Mouse (Mus musculus) MN1 (cell line): ENCODE measurements around the gene Dmkn.
A peak's percentile ranks its signal among the peaks of the same experiment; 100 is the strongest.

Experiments used
- DNase-seq: peaks from one replicate; pipeline ENCODE4 v3.0.0-alpha.2; 2016; ENCODE audit warnings: low spot score

The Dmkn gene

DNA sequence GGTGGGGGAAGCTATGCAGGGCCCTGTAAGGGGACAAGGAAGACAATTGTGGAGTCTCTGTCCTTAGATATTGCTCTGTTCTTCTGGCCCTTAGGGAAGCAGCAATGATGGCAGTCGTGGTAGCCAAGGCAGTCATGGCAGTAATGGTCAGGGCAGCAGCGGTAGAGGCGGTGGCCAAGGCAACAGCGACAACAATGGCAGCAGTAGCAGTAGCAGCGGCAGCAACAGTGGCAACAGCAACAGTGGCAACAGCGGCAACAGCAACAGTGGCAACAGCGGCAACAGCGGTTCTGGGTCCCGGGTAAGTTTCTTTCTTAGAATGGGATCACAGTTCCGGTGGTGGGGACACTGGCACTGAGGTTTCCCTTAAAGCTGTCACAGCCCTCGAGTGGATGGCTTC is 1.6 kb downstream of the Dmkn start:
- DNase-seq = no peak

DNA sequence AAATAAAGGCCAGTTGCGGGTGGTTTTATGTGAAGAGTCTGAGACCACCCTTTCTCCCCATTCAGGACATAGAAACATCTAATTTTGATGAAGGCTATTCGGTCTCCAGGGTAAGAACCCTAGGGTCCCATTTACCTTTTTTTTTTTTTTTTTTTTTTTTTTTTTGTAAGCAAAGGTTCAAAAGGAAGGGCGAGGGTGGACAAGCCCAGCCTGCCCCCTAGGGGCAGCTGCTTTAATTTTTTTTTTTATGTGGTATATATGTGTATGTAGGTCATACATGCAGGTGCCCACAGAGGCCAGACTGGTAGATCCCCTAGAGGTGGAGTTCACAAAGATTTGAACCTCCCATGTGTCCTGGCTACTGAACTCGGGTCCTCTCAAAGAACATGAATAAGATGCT is 2.9 kb downstream of the Dmkn start:
- DNase-seq = no peak

DNA sequence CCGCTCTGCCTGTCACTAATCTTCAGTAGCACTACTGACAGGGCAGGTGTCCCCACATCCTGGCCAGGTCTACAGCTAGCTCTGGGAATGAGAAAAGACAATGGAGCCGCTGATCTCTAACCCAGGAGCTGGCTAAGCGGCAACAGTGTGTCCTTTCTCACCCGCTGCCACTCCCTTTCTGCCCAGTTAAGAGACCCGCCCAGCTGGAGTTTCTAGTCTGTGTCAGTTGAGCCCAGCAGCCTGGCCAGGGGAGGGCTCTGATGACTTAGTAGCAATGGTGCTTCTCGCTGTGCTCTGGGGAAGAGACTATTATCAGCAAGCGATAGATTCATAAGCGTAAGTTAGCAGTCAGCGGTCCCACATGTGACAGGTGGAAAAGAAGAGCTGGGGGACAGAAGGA is 5.7 kb downstream of the Dmkn start:
- peak; percentile 55 for DNase-seq

- DNase-seq = no peak
These were observed 12.5 kb downstream of the Dmkn start for GRCm38 (mm10) chr7:30776104-30776503.

- DNase-seq = no peak
These were observed 13.6 kb downstream of the Dmkn start for GRCm38 (mm10) chr7:30777081-30777579.

- no peak for DNase-seq
These were observed 14.4 kb downstream of the Dmkn start for GRCm38 (mm10) chr7:30777911-30778310.

DNA sequence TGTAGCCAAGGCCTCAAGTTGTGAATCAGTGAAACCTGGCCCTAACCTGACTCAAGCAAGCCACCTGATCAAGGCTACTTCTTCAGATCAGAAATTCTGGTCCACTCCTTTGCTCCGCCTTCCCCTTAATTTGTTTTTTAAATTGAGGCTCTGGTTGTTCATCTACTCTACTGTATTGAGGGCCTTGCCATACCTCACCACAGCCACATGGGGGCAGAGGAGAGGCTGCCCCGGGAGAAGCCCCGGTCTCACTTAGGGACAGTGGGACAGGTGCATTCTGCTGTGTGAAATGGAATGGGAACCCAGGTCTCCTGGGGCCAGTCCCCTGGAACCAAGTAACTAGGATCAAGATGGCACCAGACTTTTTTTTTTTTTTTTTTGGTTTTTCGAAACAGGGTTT is 18.2 kb downstream of the Dmkn start:
- DNase-seq = no peak

DNA sequence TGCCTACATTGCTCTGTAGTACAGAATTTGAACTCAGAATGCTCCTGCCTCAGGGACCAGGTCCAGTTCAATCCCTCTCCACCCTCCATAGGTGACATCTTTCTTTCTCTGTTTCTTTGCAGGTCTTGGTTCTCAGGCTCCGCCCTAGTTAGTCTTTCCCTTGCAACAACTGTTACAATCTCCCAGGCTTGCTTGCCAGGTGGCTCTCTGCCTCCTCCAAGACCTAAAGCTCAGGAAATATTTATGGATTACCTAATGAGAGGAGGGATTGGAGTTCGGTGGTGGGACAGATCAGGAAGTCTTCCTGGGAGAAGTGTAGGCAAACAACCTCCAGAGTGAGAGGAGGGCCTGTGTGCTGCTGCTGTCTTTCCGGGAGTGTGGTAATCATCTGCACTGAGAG is 19.1 kb downstream of the Dmkn start:
- no peak for DNase-seq

GRCm38 (mm10) chr7:30785154-30785553 is 21.6 kb downstream of the Dmkn start:
- no peak for DNase-seq

GRCm38 (mm10) chr7:30785721-30786546 is 22.4 kb downstream of the Dmkn start:
- peak; percentile 32 for DNase-seq

DNA sequence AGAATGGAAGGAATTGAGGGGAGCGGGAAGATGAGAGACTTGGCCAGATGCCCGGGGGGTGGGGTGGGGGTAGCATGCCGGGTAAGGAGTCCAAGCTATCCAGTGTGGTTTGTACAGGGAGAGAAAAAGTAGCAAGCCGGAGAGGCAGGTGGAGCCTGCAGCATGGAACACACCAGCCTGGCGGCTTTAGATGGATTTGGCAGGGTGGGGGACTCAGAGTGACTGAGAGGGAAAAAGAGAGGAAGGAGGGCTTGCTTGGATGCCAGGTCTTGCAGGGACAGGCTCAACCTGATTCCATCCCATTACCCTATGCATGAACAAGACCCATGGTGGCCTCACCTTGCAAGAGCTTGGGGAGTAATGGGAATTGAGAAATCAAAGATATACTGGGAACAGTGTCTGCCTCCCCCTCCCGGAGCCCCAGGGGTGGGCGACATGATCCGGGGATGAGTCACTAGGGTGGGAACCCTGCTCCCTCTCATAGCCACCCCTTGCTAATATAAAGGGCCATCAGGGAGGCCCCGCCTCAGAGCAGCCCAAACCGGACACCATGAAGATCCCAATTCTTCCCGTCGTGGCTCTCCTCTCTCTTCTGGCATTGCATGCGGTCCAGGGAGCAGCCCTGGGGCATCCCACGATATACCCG is 23.9 kb downstream of the Dmkn start, which contains the start of gene Krtdap:
TSS of gene Krtdap (plus strand) at position 520 of the 646 bp plus-strand sequence.
- DNase-seq = no peak

- no peak for DNase-seq
These were observed 26.6 kb downstream of the Dmkn start for GRCm38 (mm10) chr7:30790141-30790540.

DNA sequence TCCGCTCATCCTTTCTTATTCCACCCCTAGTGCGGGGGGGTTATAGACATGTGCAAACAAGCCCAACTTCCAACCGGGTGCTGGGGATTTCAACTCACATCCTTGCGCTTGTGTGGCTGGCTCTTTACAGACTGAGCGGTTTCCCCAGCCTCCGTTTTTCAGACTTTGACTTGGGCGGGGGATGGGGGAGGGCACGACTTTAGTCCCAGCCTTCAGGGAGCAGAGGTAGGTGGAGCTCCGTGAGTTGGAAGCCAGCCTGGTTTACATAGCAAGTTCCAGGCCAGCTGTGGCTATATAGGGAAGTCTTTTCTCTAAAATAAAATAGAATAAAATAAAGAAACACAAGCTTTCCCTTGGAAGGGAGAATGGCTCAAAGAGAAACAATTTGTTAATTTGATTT is 28.4 kb downstream of the Dmkn start:
- no peak for DNase-seq

DNA sequence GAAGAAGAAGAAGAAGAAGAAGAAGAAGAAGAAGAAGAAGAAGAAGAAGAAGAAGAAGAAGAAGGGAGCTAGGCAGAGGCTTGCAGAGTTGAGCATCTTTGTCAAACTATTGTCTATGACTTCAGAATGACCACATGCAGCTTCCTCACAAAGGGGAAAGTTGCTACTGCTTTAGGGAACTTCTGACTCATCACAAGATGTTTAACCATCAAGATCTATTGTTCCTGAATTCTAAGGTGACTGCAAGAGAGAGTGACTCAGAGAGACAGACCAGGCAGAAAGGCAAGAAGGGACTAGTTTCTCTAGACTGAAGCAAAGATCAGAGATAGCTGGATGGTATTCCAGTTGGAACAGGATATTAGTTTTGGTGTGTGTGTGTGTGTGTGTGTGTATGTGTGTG is 31.4 kb downstream of the Dmkn start:
- peak; percentile 32 for DNase-seq

- peak; percentile 73 for DNase-seq
These were observed 33.2 kb downstream of the Dmkn start for GRCm38 (mm10) chr7:30796790-30797189.

- no peak for DNase-seq
These were observed 37.1 kb downstream of the Dmkn start for GRCm38 (mm10) chr7:30800653-30801052.

GRCm38 (mm10) chr7:30803256-30803655 is 39.7 kb downstream of the Dmkn start:
- no peak for DNase-seq

GRCm38 (mm10) chr7:30804026-30804715 is 40.6 kb downstream of the Dmkn start:
- no peak for DNase-seq

DNA sequence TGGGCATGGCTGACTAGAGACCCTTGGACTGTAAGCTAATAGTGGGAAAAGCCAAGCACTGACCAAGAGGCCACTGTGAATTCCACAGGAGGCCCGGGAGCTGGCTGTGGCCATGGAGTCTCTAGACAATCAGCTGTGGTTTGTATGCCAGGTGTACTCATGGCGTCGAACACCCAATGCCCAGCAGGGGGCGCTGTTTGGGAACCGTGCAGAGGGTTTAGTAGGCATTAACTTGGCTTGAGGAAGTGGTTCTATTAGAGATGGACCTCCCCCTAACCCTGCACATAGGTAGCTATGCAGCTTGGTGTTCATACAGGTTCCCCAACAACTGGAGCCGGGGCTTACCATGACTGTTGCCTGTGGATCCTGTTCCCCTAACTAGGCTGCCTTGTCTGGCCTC is 42.4 kb downstream of the Dmkn start:
- DNase-seq = no peak

- no peak for DNase-seq
These were observed 46.8 kb downstream of the Dmkn start for GRCm38 (mm10) chr7:30810319-30810718.

GRCm38 (mm10) chr7:30811757-30812290 is 48.3 kb downstream of the Dmkn start:
- DNase-seq = peak; percentile 78

DNA sequence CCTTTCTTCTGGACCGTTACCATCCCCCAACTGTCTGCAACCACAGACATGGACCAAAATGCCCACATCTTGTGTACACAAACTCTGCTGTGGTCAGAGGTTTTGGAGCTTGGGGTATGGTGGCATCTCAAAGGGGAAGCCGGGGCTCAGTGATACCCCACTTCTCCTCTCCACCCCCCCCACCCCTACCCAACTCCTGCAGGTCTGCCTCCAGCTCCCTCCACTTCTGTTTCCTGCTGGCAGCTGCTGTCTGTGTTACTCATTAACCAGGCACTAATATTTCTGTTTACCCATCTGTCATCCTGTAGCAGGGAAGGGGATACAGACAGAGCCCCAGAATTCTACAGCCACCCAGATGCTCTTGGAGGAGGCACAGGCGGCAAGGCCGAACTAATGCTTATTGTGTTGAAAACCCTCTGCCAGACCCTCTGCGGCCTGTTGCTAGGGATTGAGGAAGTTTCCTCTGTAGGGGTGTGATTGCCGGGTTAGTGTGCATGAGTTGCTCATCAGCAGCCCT is 48.8 kb downstream of the Dmkn start:
- DNase-seq = peak; percentile 47
